Mouse (Mus musculus) MEL (cell line): ENCODE measurements at regions not wholly inside any gene's neighbourhood (a gene's known extent, or its start where the extent isn't known, plus 50 kb on each side); places are given as distances from the start of the nearest gene placed in this dataset.

ENCODE experiments used
- DNase-seq: peaks from one replicate; pipeline ENCODE4 v3.0.0; 2011; ENCODE audit warnings: low read depth, low spot score
- H3K27ac ChIP-seq: 2 replicates; pipeline ENCODE4 v1.5.1; 2012; ENCODE audit warnings: low read depth, mild to moderate bottlenecking, control low read depth, low read length, moderate library complexity; ENCODE audit not compliant: control insufficient read depth
- H3K27me3 ChIP-seq, 2 experiments: fragments of 150-350 bp in 1 of 2; sonication (generic) in 1 of 2; 2 replicates each; pipeline ENCODE4 v1.6.1; 2012; ENCODE audit warnings: low read length in 2 of 2, mild to moderate bottlenecking in 2 of 2, improper control_type of control experiment in 1 of 2, moderate library complexity in 1 of 2; ENCODE audit not compliant: insufficient read depth in 2 of 2, control insufficient read depth in 1 of 2
- H3K36me3 ChIP-seq, 2 experiments: 2 replicates each; pipeline ENCODE4 v1.6.1; 2012 to 2014; ENCODE audit warnings: low read length in 2 of 2, improper control_type of control experiment in 1 of 2, inconsistent platforms in 1 of 2, mild to moderate bottlenecking in 1 of 2; ENCODE audit not compliant: insufficient read depth in 2 of 2, control insufficient read depth in 1 of 2
- H3K4me1 ChIP-seq, 2 experiments: fragments of 150-350 bp in 1 of 2; sonication (generic) in 1 of 2; 2 replicates each; pipeline ENCODE4 v1.6.1; 2012; ENCODE audit warnings: low read length in 2 of 2, improper control_type of control experiment in 1 of 2, mild to moderate bottlenecking in 1 of 2; ENCODE audit not compliant: insufficient read depth in 2 of 2, control insufficient read depth in 1 of 2
- H3K4me3 ChIP-seq, 2 experiments: fragments of 150-350 bp in 1 of 2; sonication (generic) in 1 of 2; 2 replicates each; pipeline ENCODE4 v1.5.1; 2012; ENCODE audit warnings: low read depth in 2 of 2, low read length in 2 of 2, mild to moderate bottlenecking in 2 of 2, moderate library complexity in 2 of 2, control low read depth in 1 of 2, improper control_type of control experiment in 1 of 2; ENCODE audit not compliant: control insufficient read depth in 1 of 2, insufficient read depth in 1 of 2
- H3K79me2 ChIP-seq: 2 replicates; pipeline ENCODE4 v1.6.1; 2012; ENCODE audit warnings: mild to moderate bottlenecking, low read length, moderate library complexity; ENCODE audit not compliant: control insufficient read depth, poor library complexity, insufficient read depth
- H3K9ac ChIP-seq: 2 replicates; pipeline ENCODE4 v1.6.1; 2012; ENCODE audit warnings: low read depth, mild to moderate bottlenecking, control low read depth, low read length, moderate library complexity; ENCODE audit not compliant: control insufficient read depth, poor library complexity, severe bottlenecking
- H3K9me3 ChIP-seq: fragments of 150-350 bp; sonication (generic); replicated peaks from 2 replicates; pipeline ENCODE4 v1.6.1; 2012; ENCODE audit warnings: mild to moderate bottlenecking, low read length, improper control_type of control experiment, moderate library complexity; ENCODE audit not compliant: insufficient read depth
- CHD1 ChIP-seq: IDR thresholded peaks from 2 replicates; pipeline ENCODE4 v1.6.1; 2012; ENCODE audit warnings: low read depth, mild to moderate bottlenecking, inconsistent platforms, low read length, improper control_type of control experiment
- CHD2 ChIP-seq: IDR thresholded peaks from 2 replicates; pipeline ENCODE4 v1.6.1; 2011; ENCODE audit warnings: low read length, improper control_type of control experiment
- CTCF ChIP-seq, 3 experiments: IDR thresholded peaks in 2 of 3; conservative IDR thresholded peaks in 1 of 3; 2 replicates each; pipeline ENCODE4 v1.5.1; 2011 to 2012; ENCODE audit warnings: low read length in 3 of 3, low read depth in 2 of 3, mild to moderate bottlenecking in 2 of 3, improper control_type of control experiment in 1 of 3, inconsistent platforms in 1 of 3, mixed read lengths in 1 of 3, moderate library complexity in 1 of 3; ENCODE audit not compliant: control insufficient read depth in 1 of 3, insufficient read depth in 1 of 3, poor library complexity in 1 of 3, severe bottlenecking in 1 of 3
- E2F4 ChIP-seq: IDR thresholded peaks from 2 replicates; pipeline ENCODE4 v1.6.1; 2011; ENCODE audit warnings: low read depth, low read length, improper control_type of control experiment, borderline replicate concordance
- ELF1 ChIP-seq: IDR thresholded peaks from 2 replicates; pipeline ENCODE4 v1.6.1; 2014; ENCODE audit warnings: low read depth, mild to moderate bottlenecking, inconsistent platforms, low read length, improper control_type of control experiment, moderate library complexity
- GABPA ChIP-seq: IDR thresholded peaks from 2 replicates; pipeline ENCODE4 v1.6.1; 2012; ENCODE audit warnings: low read depth, mild to moderate bottlenecking, inconsistent platforms, low read length, improper control_type of control experiment, moderate library complexity
- HCFC1 ChIP-seq: IDR thresholded peaks from 2 replicates; pipeline ENCODE4 v1.6.1; 2012; ENCODE audit warnings: low read depth, mild to moderate bottlenecking, inconsistent platforms, low read length, improper control_type of control experiment, moderate library complexity
- MAFK ChIP-seq: IDR thresholded peaks from 2 replicates; pipeline ENCODE4 v1.6.1; 2011; ENCODE audit warnings: low read depth, mild to moderate bottlenecking, low read length, improper control_type of control experiment, borderline replicate concordance
- MYB ChIP-seq: IDR thresholded peaks from 2 replicates; pipeline ENCODE4 v1.6.1; 2011; ENCODE audit warnings: mild to moderate bottlenecking, low read depth, low read length, improper control_type of control experiment
- MYC ChIP-seq: IDR thresholded peaks from 2 replicates; pipeline ENCODE4 v1.6.1; 2011; ENCODE audit warnings: low read depth, mild to moderate bottlenecking, low read length, improper control_type of control experiment, moderate library complexity
- NELFE ChIP-seq: IDR thresholded peaks from 2 replicates; pipeline ENCODE4 v1.6.1; 2011; ENCODE audit warnings: low read depth, low read length, improper control_type of control experiment
- POLR2A ChIP-seq, 2 experiments: IDR thresholded peaks; 2 replicates each; pipeline ENCODE4 v1.6.1; 2011 to 2012; ENCODE audit warnings: low read length in 2 of 2, mild to moderate bottlenecking in 2 of 2, control low read depth in 1 of 2, improper control_type of control experiment in 1 of 2, low read depth in 1 of 2, moderate library complexity in 1 of 2; ENCODE audit not compliant: control insufficient read depth in 1 of 2, insufficient read depth in 1 of 2, poor library complexity in 1 of 2
- POLR2AphosphoS5 ChIP-seq: IDR thresholded peaks from 2 replicates; pipeline ENCODE4 v1.6.1; 2012; ENCODE audit warnings: low read depth, borderline replicate concordance, mild to moderate bottlenecking, inconsistent platforms, low read length, moderate library complexity, mixed read lengths
- RAD21 ChIP-seq: IDR thresholded peaks from 2 replicates; pipeline ENCODE4 v1.6.1; 2011; ENCODE audit warnings: mild to moderate bottlenecking, low read depth, low read length, improper control_type of control experiment
- RCOR1 ChIP-seq: IDR thresholded peaks from 2 replicates; pipeline ENCODE4 v1.6.1; 2012; ENCODE audit warnings: low read depth, mild to moderate bottlenecking, inconsistent platforms, low read length, improper control_type of control experiment
- SIN3A ChIP-seq: IDR thresholded peaks from 2 replicates; pipeline ENCODE4 v1.6.1; 2012; ENCODE audit warnings: low read length, improper control_type of control experiment, inconsistent platforms
- SMC3 ChIP-seq: IDR thresholded peaks from 2 replicates; pipeline ENCODE4 v1.6.1; 2011; ENCODE audit warnings: low read depth, low read length, improper control_type of control experiment
- TAL1 ChIP-seq: IDR thresholded peaks from 2 replicates; pipeline ENCODE4 v1.6.1; 2012; ENCODE audit warnings: mild to moderate bottlenecking, inconsistent platforms, low read length, moderate library complexity, mixed read lengths
- TBP ChIP-seq: IDR thresholded peaks from 2 replicates; pipeline ENCODE4 v1.8.0; 2011; ENCODE audit warnings: low read depth, low read length, improper control_type of control experiment
- TCF12 ChIP-seq: IDR thresholded peaks from 2 replicates; pipeline ENCODE4 v1.6.1; 2014; ENCODE audit warnings: low read depth, mild to moderate bottlenecking, inconsistent platforms, low read length, improper control_type of control experiment, moderate library complexity
- UBTF ChIP-seq: IDR thresholded peaks from 2 replicates; pipeline ENCODE4 v1.6.1; 2012; ENCODE audit warnings: low read depth, mild to moderate bottlenecking, inconsistent platforms, low read length, improper control_type of control experiment, moderate library complexity, borderline replicate concordance; ENCODE audit not compliant: insufficient read depth
- ZC3H11A ChIP-seq: IDR thresholded peaks from 2 replicates; pipeline ENCODE4 v1.6.1; 2012; ENCODE audit warnings: low read depth, mild to moderate bottlenecking, inconsistent platforms, low read length, improper control_type of control experiment
- ZKSCAN1 ChIP-seq: IDR thresholded peaks from 2 replicates; pipeline ENCODE4 v1.6.1; 2012; ENCODE audit warnings: low read depth, mild to moderate bottlenecking, inconsistent platforms, low read length, improper control_type of control experiment, moderate library complexity
- ZMIZ1 ChIP-seq: IDR thresholded peaks from 2 replicates; pipeline ENCODE4 v1.6.1; 2012; ENCODE audit warnings: low read depth, mild to moderate bottlenecking, inconsistent platforms, low read length, improper control_type of control experiment, moderate library complexity
- ZNF384 ChIP-seq: IDR thresholded peaks from 2 replicates; pipeline ENCODE4 v1.6.1; 2012; ENCODE audit warnings: low read depth, mild to moderate bottlenecking, inconsistent platforms, low read length, improper control_type of control experiment

DNA sequence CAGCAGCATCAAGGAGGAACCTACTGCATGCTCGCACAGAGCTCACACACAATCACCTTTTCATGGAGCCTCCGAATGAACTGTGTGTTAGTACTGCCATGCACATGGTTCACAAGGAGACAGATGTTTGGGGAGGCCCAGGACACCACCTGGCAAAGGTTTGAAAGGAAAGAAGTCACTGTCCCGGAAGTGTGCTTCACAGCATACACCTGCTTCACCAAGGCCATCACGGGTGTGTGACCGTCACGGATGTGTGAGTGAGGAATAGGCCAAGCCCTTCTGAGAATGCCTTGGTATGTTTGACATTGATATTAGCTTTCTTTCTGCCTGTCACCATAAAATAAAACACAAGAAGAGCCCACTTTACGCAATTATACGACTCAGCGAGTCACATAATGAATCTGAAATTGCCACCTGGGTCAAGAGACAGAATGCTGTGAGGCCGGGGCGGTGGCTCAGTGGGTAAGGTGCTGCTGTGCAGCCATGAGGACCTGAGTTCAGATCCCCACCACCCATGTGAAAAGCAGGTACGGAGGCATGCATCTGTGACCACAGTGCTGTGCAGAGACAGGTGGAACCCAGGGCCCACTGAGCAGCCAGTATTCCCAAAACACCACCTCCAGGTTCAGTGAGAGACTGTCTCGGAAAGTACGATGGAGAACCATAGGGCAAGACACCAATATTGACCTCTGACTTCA, 162.3 kb upstream of the Sh3bp4 start:
- no peaks in the 10 kb centered on the region for H3K27me3 ChIP-seq
- no peak overlapping the region for H3K27ac ChIP-seq
- no peak for DNase-seq
- H3K9me3 ChIP-seq = no peaks in the 10 kb centered on the region
- H3K4me1 ChIP-seq = no peaks in the 10 kb centered on the region
- H3K79me2 ChIP-seq = no peaks in the 10 kb centered on the region
- no peak for TF ChIP-seq UBTF
- no peak for TF ChIP-seq CHD1
- TF ChIP-seq ZNF384 = no peak
- no peak for TF ChIP-seq ZC3H11A
- TF ChIP-seq MAFK = no peak
- no peak for TF ChIP-seq POLR2A (IDR thresholded peaks at IDR 0.05; ENCODE audit: control insufficient read depth in 1 of 2, insufficient read depth in 1 of 2, low read depth in 1 of 2, low read length in 2 of 2, poor library complexity in 1 of 2)
- H3K36me3 ChIP-seq = no peaks in the 10 kb centered on the region
- no peak overlapping the region for H3K9ac ChIP-seq
- no peak overlapping the region for H3K4me3 ChIP-seq

DNA sequence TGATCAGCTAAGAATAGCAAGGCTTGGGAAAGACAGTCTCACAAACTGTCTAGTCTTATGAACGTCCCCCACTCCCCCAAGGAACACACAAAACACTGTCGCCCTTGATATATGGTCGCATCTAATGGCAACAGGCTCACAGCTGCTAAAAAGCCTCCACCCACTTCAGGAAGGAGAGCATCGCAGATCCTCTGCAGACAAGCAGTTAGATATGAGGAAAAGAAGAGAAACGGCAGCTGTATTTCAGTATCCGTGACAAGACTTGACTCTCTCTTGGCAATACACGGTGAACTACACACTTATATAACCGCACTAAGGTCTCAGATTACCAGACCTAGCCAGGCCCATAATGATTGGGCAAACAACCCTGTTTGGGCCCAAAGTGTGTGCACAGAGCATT, 161.5 kb upstream of the Sh3bp4 start:
- Histone ChIP-seq H3K27ac (no peak overlapping the region), H3K9ac (no peak overlapping the region), H3K79me2 (no peaks in the 10 kb centered on the region), H3K27me3 (no peaks in the 10 kb centered on the region), H3K4me1 (no peaks in the 10 kb centered on the region), H3K9me3 (no peaks in the 10 kb centered on the region), H3K36me3 (no peaks in the 10 kb centered on the region), H3K4me3 (no peak overlapping the region)
- no peak for TF ChIP-seq E2F4
- TF ChIP-seq ZNF384 = no peak
- no peak for TF ChIP-seq ZC3H11A
- TF ChIP-seq ZKSCAN1 = no peak
- TF ChIP-seq TCF12 = no peak
- DNase-seq = no peak

DNA sequence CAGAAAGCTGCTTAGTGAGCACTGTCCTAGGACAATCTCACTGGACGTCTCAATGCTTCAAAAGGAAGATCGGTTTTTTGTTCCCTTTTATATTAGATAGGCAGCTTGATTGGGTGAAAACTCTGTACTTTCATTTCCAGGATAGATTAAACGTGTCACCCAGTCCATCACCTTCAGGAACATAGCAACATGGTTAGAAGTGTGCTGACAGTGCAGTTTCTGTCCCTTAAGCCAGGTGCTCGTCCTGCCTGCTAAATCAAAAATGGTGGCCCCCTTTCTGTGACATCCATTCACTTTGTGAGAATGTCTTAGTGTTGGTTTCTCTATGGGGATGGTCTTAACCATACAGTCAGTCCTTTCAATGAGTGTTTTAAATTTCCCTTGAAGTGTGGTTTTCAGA, 160.9 kb upstream of the Sh3bp4 start:
- Histone ChIP-seq H3K9ac (no peak overlapping the region), H3K36me3 (no peaks in the 10 kb centered on the region), H3K4me3 (no peak overlapping the region), H3K79me2 (no peaks in the 10 kb centered on the region), H3K4me1 (no peaks in the 10 kb centered on the region), H3K27ac (no peak overlapping the region), H3K9me3 (no peaks in the 10 kb centered on the region), H3K27me3 (no peaks in the 10 kb centered on the region)
- no peak for DNase-seq
- TF ChIP-seq E2F4 = no peak
- TF ChIP-seq MYB = no peak
- no peak for TF ChIP-seq RAD21
- TF ChIP-seq POLR2AphosphoS5 = no peak
- TF ChIP-seq NELFE = no peak
- TF ChIP-seq ELF1 = no peak
- TF ChIP-seq CTCF (IDR thresholded peaks at IDR 0.05 in 2 of 3, conservative IDR thresholded peaks at IDR 0.05 in 1 of 3; ENCODE audit: control insufficient read depth in 1 of 3, insufficient read depth in 1 of 3, low read depth in 2 of 3, low read length in 3 of 3, poor library complexity in 1 of 3, severe bottlenecking in 1 of 3) = no peak
- no peak for TF ChIP-seq CHD2
- no peak for TF ChIP-seq RCOR1
- no peak for TF ChIP-seq ZMIZ1
- no peak for TF ChIP-seq TAL1
- no peak for TF ChIP-seq TBP
- no peak for TF ChIP-seq GABPA
- TF ChIP-seq POLR2A (IDR thresholded peaks at IDR 0.05; ENCODE audit: control insufficient read depth in 1 of 2, insufficient read depth in 1 of 2, low read depth in 1 of 2, low read length in 2 of 2, poor library complexity in 1 of 2) = no peak
- no peak for TF ChIP-seq CHD1
- no peak for TF ChIP-seq HCFC1
- TF ChIP-seq SIN3A = no peak
- no peak for TF ChIP-seq SMC3
- TF ChIP-seq MYC = no peak
